In the genomic region with DNA sequence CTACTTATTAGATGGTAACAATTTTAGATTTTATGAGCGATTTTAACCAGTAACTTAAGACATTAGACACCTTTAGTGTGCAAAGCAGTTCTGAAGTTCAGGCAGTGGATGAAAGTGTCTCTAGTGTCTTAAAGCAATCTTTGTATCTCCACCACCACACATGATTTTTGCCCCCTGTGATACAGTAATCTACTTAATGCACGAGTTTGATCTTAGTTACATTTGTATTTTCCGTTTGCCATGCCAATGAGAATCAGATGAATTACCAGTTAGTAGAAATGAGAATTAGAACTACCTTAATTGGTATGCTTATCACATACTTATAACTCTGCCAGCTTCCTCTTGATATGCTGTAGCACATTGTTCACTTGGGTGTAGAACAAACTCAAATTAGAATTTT, we compare ENCODE assay signal across 10 mouse cellular contexts.
DNase-seq lines count a peak whose midpoint lies in the region; ATAC-seq lines count a peak whose summit lies in the region.
"Had no signal": no experiment of that assay in that cellular context is flagged by ENCODE, and none has a peak within 500 bp of the region (broad histone marks: within the 10 kb centered on the region; RNA-seq: fewer than 3 reads in every experiment).

No protein-coding gene starts in this region.

- H3K27ac ChIP-seq in hindbrain, embryonic 12.5 days: no peak overlapping the region
- H3K27ac ChIP-seq in hindbrain, embryonic 11.5 days (ENCODE audit: low read depth, low read length): no peak overlapping the region
- H3K27ac ChIP-seq in neural tube, embryonic 12.5 days: no peak overlapping the region
- no peak overlapping the region for H3K27ac ChIP-seq in limb, embryonic 15.5 days
- H3K27ac ChIP-seq: intestine, embryonic 15.5 days had no signal

- WGBS in hindbrain, embryonic 12.5 days: 79% methylated on average over 3 of the region's 3 CpGs
- 85% methylated on average over 3 of the region's 3 CpGs for WGBS in hindbrain, embryonic 11.5 days
- WGBS in neural tube, embryonic 12.5 days: 79% methylated on average over 3 of the region's 3 CpGs
- 51% methylated on average over 3 of the region's 3 CpGs for WGBS in limb, embryonic 15.5 days

- no peaks in the 10 kb centered on the region for H3K9me3 ChIP-seq in hindbrain, embryonic 12.5 days (replicated peaks)
- H3K9me3 ChIP-seq in hindbrain, embryonic 11.5 days (ENCODE audit: control insufficient read depth, low read length): no peaks in the 10 kb centered on the region
- H3K9me3 ChIP-seq in neural tube, embryonic 12.5 days: no peaks in the 10 kb centered on the region
- no peaks in the 10 kb centered on the region for H3K9me3 ChIP-seq in limb, embryonic 15.5 days
- H3K9me3 ChIP-seq: intestine, embryonic 15.5 days had no signal

- ATAC-seq in hindbrain, embryonic 12.5 days (ENCODE audit: low FRiP score): no peak
- no peak for ATAC-seq in hindbrain, embryonic 11.5 days (ENCODE audit: low FRiP score)
- no peak for ATAC-seq in neural tube, embryonic 12.5 days (ENCODE audit: low FRiP score, low read depth)
- ATAC-seq in limb, embryonic 15.5 days (ENCODE audit: insufficient number of reproducible peaks, low FRiP score, low TSS enrichment, low read depth): no peak
- ATAC-seq: intestine, embryonic 15.5 days had no signal

- DNase-seq in hindbrain, embryonic 11.5 days (ENCODE audit: low spot score): no peak
- DNase-seq in neural tube, embryonic 10.5 days (ENCODE audit: extremely low spot score, low spot score): no peak
- DNase-seq in adrenal gland, adult 8-10 months: no peak
- DNase-seq in spleen, adult 18-20 months: no peak
- no peak for DNase-seq in T-cell, adult 2 months (ENCODE audit: low spot score)
- DNase-seq: cerebellum, adult 8-10 months had no signal

- H3K27me3 ChIP-seq in hindbrain, embryonic 12.5 days: no peaks in the 10 kb centered on the region
- H3K27me3 ChIP-seq in hindbrain, embryonic 11.5 days (ENCODE audit: control insufficient read depth, insufficient read depth, low read length): no peaks in the 10 kb centered on the region
- H3K27me3 ChIP-seq in neural tube, embryonic 12.5 days (replicated peaks): no peaks in the 10 kb centered on the region
- H3K27me3 ChIP-seq in limb, embryonic 15.5 days: no peaks in the 10 kb centered on the region
- H3K27me3 ChIP-seq: intestine, embryonic 15.5 days had no signal

- no peak overlapping the region for H3K9ac ChIP-seq in hindbrain, embryonic 12.5 days
- no peak overlapping the region for H3K9ac ChIP-seq in hindbrain, embryonic 11.5 days (ENCODE audit: low read depth, low read length)
- H3K9ac ChIP-seq in neural tube, embryonic 12.5 days: no peak overlapping the region
- no peak overlapping the region for H3K9ac ChIP-seq in limb, embryonic 15.5 days
- H3K9ac ChIP-seq: intestine, embryonic 15.5 days had no signal

- peaks cover 15% of the 10 kb centered on the region; the same call in 1 of the 2 replicates for H3K4me1 ChIP-seq in hindbrain, embryonic 12.5 days
- H3K4me1 ChIP-seq in hindbrain, embryonic 11.5 days (replicated peaks; ENCODE audit: control insufficient read depth, insufficient read depth, low read length): no peaks in the 10 kb centered on the region
- H3K4me1 ChIP-seq in neural tube, embryonic 12.5 days: peaks cover 10% of the 10 kb centered on the region
- H3K4me1 ChIP-seq in limb, embryonic 15.5 days: peaks cover 12% of the 10 kb centered on the region
- H3K4me1 ChIP-seq: intestine, embryonic 15.5 days had no signal

- H3K4me2 ChIP-seq in hindbrain, embryonic 12.5 days (replicated peaks): peak overlapping the region; percentile 46
- no peak overlapping the region for H3K4me2 ChIP-seq in hindbrain, embryonic 11.5 days (replicated peaks; ENCODE audit: low read depth, low read length)
- peak overlapping the region; percentile 38; the same call in 1 of the 2 replicates for H3K4me2 ChIP-seq in neural tube, embryonic 12.5 days (replicated peaks)
- H3K4me2 ChIP-seq in limb, embryonic 15.5 days: 0 out of 2 replicates have a peak overlapping the region, but pooled peaks have one; percentile 20

- peak overlapping the region; percentile 19 for H3K4me3 ChIP-seq in hindbrain, embryonic 12.5 days
- H3K4me3 ChIP-seq in hindbrain, embryonic 11.5 days (ENCODE audit: low read depth, low read length): no peak overlapping the region
- no peak overlapping the region for H3K4me3 ChIP-seq in neural tube, embryonic 12.5 days
- peak overlapping the region; percentile 14 for H3K4me3 ChIP-seq in limb, embryonic 15.5 days

- H3K36me3 ChIP-seq in hindbrain, embryonic 12.5 days: no peaks in the 10 kb centered on the region
- H3K36me3 ChIP-seq in hindbrain, embryonic 11.5 days (ENCODE audit: control insufficient read depth, insufficient read depth, low read length): no peaks in the 10 kb centered on the region
- no peaks in the 10 kb centered on the region for H3K36me3 ChIP-seq in neural tube, embryonic 12.5 days
- H3K36me3 ChIP-seq in limb, embryonic 15.5 days: no peaks in the 10 kb centered on the region
- H3K36me3 ChIP-seq: intestine, embryonic 15.5 days had no signal

Comparison
In these comparisons a context has a peak if more than half of its experiments do, and no peak if none do; other contexts are left out.
1. H3K4me3 ChIP-seq: peak in hindbrain, embryonic 12.5 days (single experiment) and limb, embryonic 15.5 days (single experiment); none in hindbrain, embryonic 11.5 days (single experiment) and neural tube, embryonic 12.5 days (single experiment).